Comparison of ENCODE assay signal across 24 mouse cellular contexts in genomic region chr9:76593841-76594240, GRCm38 (mm10). TPM values are rescaled to one million over a fixed set of nuclear protein-coding genes. Genes with fewer than 3 reads are reported as not detected.
"Had no signal": no experiment of that assay in that cellular context is flagged by ENCODE, and none has a peak within 500 bp of the region (broad histone marks: within the 10 kb centered on the region; RNA-seq: fewer than 3 reads in every experiment).

No protein-coding gene starts in this region.

- DNase-seq: liver, postnatal 0 days; lung, adult 2 months; lung, postnatal 14 days; lung, postnatal 36 days; retina, postnatal 1 day; right cerebral cortex, adult 18-20 months; right cerebral cortex, postnatal 25 days; right cerebral cortex, postnatal 4 days; spleen, adult 18-20 months; thymus, adult 18-20 months; thymus, postnatal 14 days; thymus, postnatal 36 days had no signal

- ATAC-seq: liver, postnatal 0 days; lung, postnatal 0 days; midbrain, embryonic 15.5 days had no signal

- H3K9me3 ChIP-seq: liver, embryonic 15.5 days; lung, embryonic 15.5 days; megakaryocyte, embryonic 14.5 days; midbrain, embryonic 10.5 days; midbrain, embryonic 12.5 days; midbrain, embryonic 15.5 days; neural tube, embryonic 13.5 days; neural tube, embryonic 15.5 days had no signal

- H3K36me3 ChIP-seq: liver, embryonic 15.5 days; lung, embryonic 15.5 days; midbrain, embryonic 10.5 days; midbrain, embryonic 12.5 days; midbrain, embryonic 15.5 days; neural tube, embryonic 13.5 days; neural tube, embryonic 15.5 days had no signal

- H3K4me1 ChIP-seq: liver, embryonic 15.5 days; lung, embryonic 15.5 days; megakaryocyte, embryonic 14.5 days; midbrain, embryonic 10.5 days; midbrain, embryonic 12.5 days; midbrain, embryonic 15.5 days; neural tube, embryonic 13.5 days; neural tube, embryonic 15.5 days had no signal

- H3K9ac ChIP-seq: liver, embryonic 15.5 days; liver, postnatal 0 days; lung, embryonic 15.5 days; midbrain, embryonic 12.5 days; midbrain, embryonic 15.5 days; neural tube, embryonic 13.5 days; neural tube, embryonic 15.5 days had no signal

- H3K4me3 ChIP-seq: liver, embryonic 15.5 days; lung, embryonic 15.5 days; megakaryocyte, embryonic 14.5 days; midbrain, embryonic 10.5 days; midbrain, embryonic 12.5 days; midbrain, embryonic 15.5 days; myocyte; neural tube, embryonic 13.5 days; neural tube, embryonic 15.5 days had no signal

- H3K4me2 ChIP-seq: liver, embryonic 15.5 days; lung, embryonic 15.5 days; midbrain, embryonic 12.5 days; midbrain, embryonic 15.5 days; neural tube, embryonic 13.5 days; neural tube, embryonic 15.5 days had no signal

- H3K27ac ChIP-seq: liver, embryonic 15.5 days; lung, embryonic 15.5 days; macrophage; midbrain, embryonic 10.5 days; midbrain, embryonic 12.5 days; midbrain, embryonic 15.5 days; neural tube, embryonic 13.5 days; neural tube, embryonic 15.5 days had no signal

- H3K27me3 ChIP-seq: liver, embryonic 15.5 days; lung, embryonic 15.5 days; megakaryocyte, embryonic 14.5 days; midbrain, embryonic 12.5 days; midbrain, embryonic 15.5 days; neural tube, embryonic 13.5 days; neural tube, embryonic 15.5 days had no signal

RNA-seq across cellular contexts. Expression of gene Fam83b, which starts 26.9 kb away (rescaled TPM):
- total RNA-seq: megakaryocyte progenitor cell, adult 5-6 weeks had no signal
- polyA plus RNA-seq: macrophage had no signal
